Mouse (Mus musculus) liver, postnatal 0 days (tissue): ENCODE measurements around the gene Insig2. TPM values are rescaled to one million over a fixed set of nuclear protein-coding genes. Genes with fewer than 3 reads are reported as not detected.

Experiments
- ATAC-seq: fragments of 200-750 bp; cut with Nextera tagmentation; 2 replicates; pipeline ENCODE4 v1.8.0; 2017; ENCODE audit warnings: mild to moderate bottlenecking, moderate library complexity
- DNase-seq: peaks from one replicate; pipeline ENCODE4 v3.0.0-alpha.2; 2016
- H3K27ac ChIP-seq: fragments of 300-500 bp; sonication (generic); 2 replicates; pipeline ENCODE4 v1.5.1; 2014; ENCODE audit warnings: antibody characterized with exemption, moderate library complexity, mild to moderate bottlenecking, low read depth
- H3K27me3 ChIP-seq: fragments of 300-500 bp; sonication (generic); 2 replicates; pipeline ENCODE4 v1.6.1; 2014; ENCODE audit warnings: low read length, control low read depth, mixed read lengths; ENCODE audit not compliant: insufficient read depth
- H3K36me3 ChIP-seq: fragments of 300-500 bp; sonication (generic); replicated peaks from 2 replicates; pipeline ENCODE4 v1.6.1; 2014; ENCODE audit warnings: mild to moderate bottlenecking, control low read depth, low read length, moderate library complexity, mixed read lengths; ENCODE audit not compliant: insufficient read depth
- H3K4me1 ChIP-seq: fragments of 300-500 bp; sonication (generic); 2 replicates; pipeline ENCODE4 v1.6.1; 2014; ENCODE audit warnings: antibody characterized with exemption, mild to moderate bottlenecking, control low read depth; ENCODE audit not compliant: insufficient read depth
- H3K4me2 ChIP-seq: fragments of 300-500 bp; sonication (generic); 2 replicates; pipeline ENCODE4 v1.6.1; 2014; ENCODE audit warnings: low read depth, mild to moderate bottlenecking, low read length, moderate library complexity, mixed read lengths
- H3K4me3 ChIP-seq: fragments of 300-500 bp; sonication (generic); 2 replicates; pipeline ENCODE4 v1.5.1; 2014; ENCODE audit warnings: low read depth, low read length
- H3K9ac ChIP-seq: fragments of 300-500 bp; sonication (generic); replicated peaks from 2 replicates; pipeline ENCODE4 v1.6.1; 2014; ENCODE audit warnings: mild to moderate bottlenecking, moderate library complexity
- H3K9me3 ChIP-seq: fragments of 300-500 bp; sonication (generic); 2 replicates; pipeline ENCODE4 v1.6.1; 2016; ENCODE audit warnings: mild to moderate bottlenecking, control low read depth, low read length, mixed read lengths
- CTCF ChIP-seq: sonication (generic); IDR thresholded peaks from 2 replicates; pipeline ENCODE4 v1.5.1; 2016; ENCODE audit warnings: antibody characterized with exemption, low read depth
- EP300 ChIP-seq: IDR thresholded peaks from 2 replicates; pipeline ENCODE4 v1.6.1; 2016; ENCODE audit warnings: antibody characterized with exemption, low read depth, mild to moderate bottlenecking
- WGBS: fragments of 180-500 bp; shearing (Covaris S2); extraction: QIAGEN DNeasy Blood & Tissue Kit; methylation state at CpG from one replicate; pipeline ENCODE4 v1.1.7; 2014; ENCODE audit not compliant: insufficient replicate concordance; 5-methylcytosine and 5-hydroxymethylcytosine counted together
- polyA plus RNA-seq: library from polyadenylated mRNA; unstranded; fragments of >200 nt; fragmentation: Nextera tagmentation; extraction: Ambion mirVana; gene quantifications from 2 replicates; pipeline ENCODE4 v1.2.1, GENCODE M21; 2015

Gene Insig2
- 42.5 and 47.7 TPM in 2 replicates for polyA plus RNA-seq

GRCm38 (mm10) chr1:121332485-121332884, at the start of gene Insig2:
TSS of gene Insig2 (minus strand) at chr1:121332589.
- 0 out of 2 replicates have a peak, but pooled peaks cover 3% of the 10 kb centered on the region for H3K36me3 ChIP-seq
- 80% methylated on average over 1 of the region's 1 CpGs for WGBS
- peak; percentile 48 for DNase-seq
- H3K9ac ChIP-seq, result peak within 1 kb of the TSS; percentile 50
- ATAC-seq, result peak; percentile 57
- H3K27me3 ChIP-seq, result no peaks in the 10 kb centered on the region
- H3K4me3 ChIP-seq, result peak within 1 kb of the TSS; percentile 37
- peak within 1 kb of the TSS; percentile 56 for H3K4me2 ChIP-seq
- H3K4me1 ChIP-seq, result peaks cover 8% of the 10 kb centered on the region
- TF ChIP-seq EP300 (peak; percentile 62; the same call in 1 of the 2 replicates), CTCF (no peak)
- H3K9me3 ChIP-seq, result no peaks in the 10 kb centered on the region
- H3K27ac ChIP-seq, result peak within 1 kb of the TSS; percentile 90

GRCm38 (mm10) chr1:121381562-121381961, 49.2 kb upstream of the Insig2 start:
- TF ChIP-seq EP300 (no peak), CTCF (no peak)
- no peaks in the 10 kb centered on the region for H3K36me3 ChIP-seq
- no peak for ATAC-seq
- H3K9me3 ChIP-seq, result no peaks in the 10 kb centered on the region
- H3K4me1 ChIP-seq, result no peaks in the 10 kb centered on the region
- H3K9ac ChIP-seq, result no peak overlapping the region
- 79% methylated on average over 3 of the region's 3 CpGs for WGBS
- DNase-seq, result no peak
- H3K4me2 ChIP-seq, result no peak overlapping the region
- no peaks in the 10 kb centered on the region for H3K27me3 ChIP-seq
- H3K27ac ChIP-seq, result no peak overlapping the region
- no peak overlapping the region for H3K4me3 ChIP-seq

GRCm38 (mm10) chr1:121380033-121380432, 47.6 kb upstream of the Insig2 start:
- H3K9ac ChIP-seq, result no peak overlapping the region
- no peaks in the 10 kb centered on the region for H3K9me3 ChIP-seq
- no peak for TF ChIP-seq CTCF
- no peak for TF ChIP-seq EP300
- no peak for ATAC-seq
- no peak overlapping the region for H3K27ac ChIP-seq
- no peak overlapping the region for H3K4me2 ChIP-seq
- no peaks in the 10 kb centered on the region for H3K4me1 ChIP-seq
- no peak overlapping the region for H3K4me3 ChIP-seq
- no peaks in the 10 kb centered on the region for H3K36me3 ChIP-seq
- H3K27me3 ChIP-seq, result no peaks in the 10 kb centered on the region
- WGBS, result 71% methylated on average over 3 of the region's 3 CpGs
- no peak for DNase-seq

GRCm38 (mm10) chr1:121377901-121378300, 45.5 kb upstream of the Insig2 start:
- TF ChIP-seq CTCF (no peak), EP300 (no peak)
- Histone ChIP-seq H3K36me3 (no peaks in the 10 kb centered on the region), H3K27me3 (no peaks in the 10 kb centered on the region), H3K4me3 (no peak overlapping the region), H3K4me2 (no peak overlapping the region), H3K9me3 (no peaks in the 10 kb centered on the region), H3K4me1 (no peaks in the 10 kb centered on the region), H3K9ac (no peak overlapping the region), H3K27ac (no peak overlapping the region)
- ATAC-seq (no peak), DNase-seq (no peak)
- WGBS, result 84% methylated on average over 2 of the region's 2 CpGs

- no peak for ATAC-seq
- Histone ChIP-seq H3K4me1 (no peaks in the 10 kb centered on the region), H3K9ac (no peak overlapping the region), H3K27ac (no peak overlapping the region), H3K36me3 (no peaks in the 10 kb centered on the region), H3K9me3 (no peaks in the 10 kb centered on the region), H3K4me3 (no peak overlapping the region), H3K27me3 (no peaks in the 10 kb centered on the region), H3K4me2 (no peak overlapping the region)
- DNase-seq, result no peak
- WGBS, result 76% methylated on average over 1 of the region's 1 CpGs
- TF ChIP-seq EP300 (no peak), CTCF (no peak)
These were observed 45.0 kb upstream of the Insig2 start for GRCm38 (mm10) chr1:121377410-121377809.

- Histone ChIP-seq H3K9me3 (no peaks in the 10 kb centered on the region), H3K27me3 (no peaks in the 10 kb centered on the region), H3K36me3 (no peaks in the 10 kb centered on the region), H3K4me2 (no peak overlapping the region), H3K9ac (no peak overlapping the region), H3K4me3 (no peak overlapping the region), H3K4me1 (no peaks in the 10 kb centered on the region), H3K27ac (no peak overlapping the region)
- TF ChIP-seq EP300 (no peak), CTCF (no peak)
- ATAC-seq (no peak), DNase-seq (no peak)
- 65% methylated on average over 2 of the region's 2 CpGs for WGBS
These were observed 41.2 kb upstream of the Insig2 start for GRCm38 (mm10) chr1:121373631-121374030.

GRCm38 (mm10) chr1:121372656-121373055, 40.3 kb upstream of the Insig2 start:
- WGBS, result 78% methylated on average over 1 of the region's 1 CpGs

More at GRCm38 (mm10) chr1:121372656-121373055, 40.3 kb upstream of the Insig2 start:
- H3K27ac ChIP-seq, result no peak overlapping the region
- no peak overlapping the region for H3K9ac ChIP-seq
- H3K36me3 ChIP-seq, result no peaks in the 10 kb centered on the region
- TF ChIP-seq EP300 (no peak), CTCF (no peak)
- no peak for ATAC-seq
- no peak for DNase-seq
- H3K27me3 ChIP-seq, result no peaks in the 10 kb centered on the region
- no peaks in the 10 kb centered on the region for H3K9me3 ChIP-seq
- no peak overlapping the region for H3K4me3 ChIP-seq
- no peaks in the 10 kb centered on the region for H3K4me1 ChIP-seq
- no peak overlapping the region for H3K4me2 ChIP-seq
